Mouse (Mus musculus): ENCODE data around the gene Iqsec1. TPM values are rescaled to one million over a fixed set of nuclear protein-coding genes. Genes with fewer than 3 reads are reported as not detected.

Iqsec1 gene
- total and polyA plus RNA-seq, 3 experiments: 17.0 to 90.4 (median 83.5) TPM

- no peak for DNase-seq (ENCODE audit: extremely low read depth)
- Histone ChIP-seq H3K79me2 (replicated peaks; ENCODE audit: control insufficient read depth, extremely low read depth, insufficient read depth, poor library complexity, severe bottlenecking) (peaks cover 92% of the 10 kb centered on the region), H3K27me3 (replicated peaks) (no peaks in the 10 kb centered on the region), H3K36me3 (replicated peaks in 1 of 2; ENCODE audit: control insufficient read depth in 1 of 2, insufficient read depth in 1 of 2, low read length in 1 of 2) (peaks cover 26 to 86% of the 10 kb centered on the region in 2 experiments), H3K27ac (ENCODE audit: insufficient read depth, low read depth) (no peak overlapping the region), H3K4me3 (replicated peaks in 1 of 3; ENCODE audit: low read depth in 2 of 3, low read length in 2 of 3, poor library complexity in 1 of 3) (no peak overlapping the region), H3K9ac (ENCODE audit: insufficient read depth, low read depth) (0 out of 2 replicates have a peak overlapping the region, but pooled peaks have one; percentile 29), H3K4me2 (ENCODE audit: insufficient read depth, low read depth, poor library complexity, severe bottlenecking) (peak overlapping the region; percentile 51; the same call in 1 of the 2 replicates), H3K9me3 (replicated peaks; ENCODE audit: low read length) (no peaks in the 10 kb centered on the region), H3K4me1 (ENCODE audit: control insufficient read depth in 1 of 2, insufficient read depth in 2 of 2) (peaks cover 48 to 100% of the 10 kb centered on the region in 2 experiments)
- dilution Hi-C loops (cut with MboI; ENCODE audit: extremely low pct_ligation_motif_present, extremely low pct_unique_long_range_greater_than_20kb, low sequenced_read_pairs): no loop called here
- TF ChIP-seq POLR2A (IDR thresholded peaks at IDR 0.05; ENCODE audit: low read depth, low read length) (0 out of 2 replicates have a peak, but pooled peaks have one; percentile 7), JUN (IDR thresholded peaks at IDR 0.05; ENCODE audit: insufficient read depth, low read depth, low read length) (no peak), CHD1 (IDR thresholded peaks at IDR 0.05; ENCODE audit: low read depth, low read length) (no peak)
- in situ Hi-C loops (cut with MboI; ENCODE audit: low pct_ligation_motif_present, low pct_unique_long_range_greater_than_20kb, low sequenced_read_pairs): no loop called here
Measured at GRCm38 (mm10) chr6:90750091-90750490, 238.4 kb downstream of the Iqsec1 start.

GRCm38 (mm10) chr6:90749414-90749937, 239.0 kb downstream of the Iqsec1 start:
- in situ Hi-C loops (cut with MboI; ENCODE audit: low pct_ligation_motif_present, low pct_unique_long_range_greater_than_20kb, low sequenced_read_pairs) (no loop called here), dilution Hi-C loops (cut with MboI; ENCODE audit: extremely low pct_ligation_motif_present, extremely low pct_unique_long_range_greater_than_20kb, low sequenced_read_pairs) (no loop called here)
- TF ChIP-seq UBTF (IDR thresholded peaks at IDR 0.05; ENCODE audit: low read depth, low read length) (no peak), MAX (IDR thresholded peaks at IDR 0.05; ENCODE audit: low read length) (0 out of 2 replicates have a peak, but pooled peaks have one; percentile 19)
- Histone ChIP-seq H3K79me2 (replicated peaks; ENCODE audit: control insufficient read depth, extremely low read depth, insufficient read depth, poor library complexity, severe bottlenecking) (peaks cover 87% of the 10 kb centered on the region), H3K4me1 (ENCODE audit: control insufficient read depth in 1 of 2, insufficient read depth in 2 of 2) (peaks cover 43 to 99% of the 10 kb centered on the region in 2 experiments), H3K9me3 (replicated peaks; ENCODE audit: low read length) (no peaks in the 10 kb centered on the region), H3K9ac (ENCODE audit: insufficient read depth, low read depth) (peak overlapping the region; percentile 29; the same call in 1 of the 2 replicates), H3K4me3 (replicated peaks in 1 of 3; ENCODE audit: low read depth in 2 of 3, low read length in 2 of 3, poor library complexity in 1 of 3) (no peak overlapping the region), H3K36me3 (replicated peaks in 1 of 2; ENCODE audit: control insufficient read depth in 1 of 2, insufficient read depth in 1 of 2, low read length in 1 of 2) (peaks cover 26 to 85% of the 10 kb centered on the region in 2 experiments), H3K27ac (ENCODE audit: insufficient read depth, low read depth) (peak overlapping the region; percentile 6; the same call in 1 of the 2 replicates), H3K4me2 (ENCODE audit: insufficient read depth, low read depth, poor library complexity, severe bottlenecking) (peak overlapping the region; percentile 51; the same call in 1 of the 2 replicates), H3K27me3 (replicated peaks) (no peaks in the 10 kb centered on the region)
- no peak for DNase-seq (ENCODE audit: extremely low read depth)

GRCm38 (mm10) chr6:90748976-90749375, 239.5 kb downstream of the Iqsec1 start:
- H3K4me2 ChIP-seq (ENCODE audit: insufficient read depth, low read depth, poor library complexity, severe bottlenecking): no peak overlapping the region
- H3K27me3 ChIP-seq (replicated peaks): no peaks in the 10 kb centered on the region
- peaks cover 42 to 99% of the 10 kb centered on the region in 2 experiments for H3K4me1 ChIP-seq (ENCODE audit: control insufficient read depth in 1 of 2, insufficient read depth in 2 of 2)
- H3K27ac ChIP-seq (ENCODE audit: insufficient read depth, low read depth): no peak overlapping the region
- peaks cover 87% of the 10 kb centered on the region for H3K79me2 ChIP-seq (replicated peaks; ENCODE audit: control insufficient read depth, extremely low read depth, insufficient read depth, poor library complexity, severe bottlenecking)
- no peak overlapping the region for H3K4me3 ChIP-seq (replicated peaks in 1 of 3; ENCODE audit: low read depth in 2 of 3, low read length in 2 of 3, poor library complexity in 1 of 3)
- H3K36me3 ChIP-seq (replicated peaks in 1 of 2; ENCODE audit: control insufficient read depth in 1 of 2, insufficient read depth in 1 of 2, low read length in 1 of 2): peaks cover 29 to 83% of the 10 kb centered on the region in 2 experiments
- dilution Hi-C loops (cut with MboI; ENCODE audit: extremely low pct_ligation_motif_present, extremely low pct_unique_long_range_greater_than_20kb, low sequenced_read_pairs): no loop called here
- no peak for TF ChIP-seq ZKSCAN1 (IDR thresholded peaks at IDR 0.05; ENCODE audit: borderline replicate concordance, low read depth, low read length)
- no peak for TF ChIP-seq SMC3 (IDR thresholded peaks at IDR 0.05; ENCODE audit: low read depth, low read length)
- TF ChIP-seq POLR2AphosphoS2 (IDR thresholded peaks at IDR 0.05; ENCODE audit: low read depth, low read length): no peak
- TF ChIP-seq JUND (conservative IDR thresholded peaks at IDR 0.05; ENCODE audit: low read depth, low read length): no peak
- TF ChIP-seq PAX5 (IDR thresholded peaks at IDR 0.05; ENCODE audit: low read length): no peak
- TF ChIP-seq SIN3A (IDR thresholded peaks at IDR 0.05; ENCODE audit: low read length): no peak
- in situ Hi-C loops (cut with MboI; ENCODE audit: low pct_ligation_motif_present, low pct_unique_long_range_greater_than_20kb, low sequenced_read_pairs): no loop called here
- H3K9me3 ChIP-seq (replicated peaks; ENCODE audit: low read length): no peaks in the 10 kb centered on the region
- DNase-seq (ENCODE audit: extremely low read depth): no peak
- no peak overlapping the region for H3K9ac ChIP-seq (ENCODE audit: insufficient read depth, low read depth)
